Mouse (Mus musculus) limb, embryonic 11.5 days (tissue): ENCODE results near the gene Fstl3. TPM values are rescaled to one million over a fixed set of nuclear protein-coding genes. Genes with fewer than 3 reads are reported as not detected.
A peak's percentile ranks its signal among the peaks of the same experiment; 100 is the strongest.

Experiments used
- ATAC-seq: fragments of 200-750 bp; cut with Nextera tagmentation; 2 replicates; pipeline ENCODE4 v1.8.0; 2017; ENCODE audit warnings: low read depth; ENCODE audit not compliant: insufficient number of reproducible peaks, low FRiP score, low TSS enrichment
- DNase-seq: peaks from one replicate; pipeline ENCODE4 v3.0.0-alpha.2; 2015; ENCODE audit warnings: low spot score
- H3K27ac ChIP-seq: fragments of 300-500 bp; sonication (generic); replicated peaks from 2 replicates; pipeline ENCODE4 v1.5.1; 2014; ENCODE audit warnings: low read depth, mild to moderate bottlenecking, low read length
- H3K27me3 ChIP-seq: fragments of 300-500 bp; sonication (generic); 2 replicates; pipeline ENCODE4 v1.6.1; 2014; ENCODE audit warnings: mild to moderate bottlenecking, low read length, mixed read lengths; ENCODE audit not compliant: control insufficient read depth, insufficient read depth
- H3K36me3 ChIP-seq: fragments of 300-500 bp; sonication (generic); 2 replicates; pipeline ENCODE4 v1.6.1; 2014; ENCODE audit warnings: mild to moderate bottlenecking, low read length, moderate library complexity, mixed read lengths; ENCODE audit not compliant: control insufficient read depth, insufficient read depth
- H3K4me1 ChIP-seq: fragments of 300-500 bp; sonication (generic); 2 replicates; pipeline ENCODE4 v1.6.1; 2014; ENCODE audit warnings: low read length, mixed read lengths; ENCODE audit not compliant: control insufficient read depth, insufficient read depth
- H3K4me2 ChIP-seq: fragments of 300-500 bp; sonication (generic); 2 replicates; pipeline ENCODE4 v1.6.1; 2014; ENCODE audit warnings: low read depth, mild to moderate bottlenecking, moderate library complexity; ENCODE audit not compliant: severe bottlenecking
- H3K4me3 ChIP-seq: fragments of 300-500 bp; sonication (generic); 2 replicates; pipeline ENCODE4 v1.5.1; 2014; ENCODE audit warnings: low read depth, low read length
- H3K9ac ChIP-seq: fragments of 300-500 bp; sonication (generic); 2 replicates; pipeline ENCODE4 v1.6.1; 2014; ENCODE audit warnings: mild to moderate bottlenecking, low read length
- H3K9me3 ChIP-seq: fragments of 300-500 bp; sonication (generic); 2 replicates; pipeline ENCODE4 v1.6.1; 2016; ENCODE audit warnings: low read length; ENCODE audit not compliant: control insufficient read depth
- WGBS: fragments of 180-500 bp; shearing (Covaris S2); extraction: QIAGEN DNeasy Blood & Tissue Kit; methylation state at CpG from one replicate; pipeline ENCODE4 v1.1.7; 2014; 5-methylcytosine and 5-hydroxymethylcytosine counted together
- polyA plus RNA-seq: library from polyadenylated mRNA; unstranded; fragments of >200 nt; fragmentation: Nextera tagmentation; extraction: Ambion mirVana; gene quantifications from 2 replicates; pipeline ENCODE4 v1.2.1, GENCODE M21; 2014

Gene Fstl3
- polyA plus RNA-seq, 1 experiment from 2014 or later: 1.8 TPM

- peak overlapping the region; percentile 90 for H3K27ac ChIP-seq
- H3K9me3 ChIP-seq: no peaks in the 10 kb centered on the region
- peak overlapping the region; percentile 90 for H3K4me2 ChIP-seq
- H3K27me3 ChIP-seq: no peaks in the 10 kb centered on the region
- WGBS: 9% methylated on average over 16 of the region's 16 CpGs
- DNase-seq (no peak), ATAC-seq (no peak; the same call in 1 of the 2 replicates)
- H3K4me1 ChIP-seq: peaks cover 14% of the 10 kb centered on the region
- peak overlapping the region; percentile 95 for H3K9ac ChIP-seq
- peaks cover 18% of the 10 kb centered on the region for H3K36me3 ChIP-seq
- peak overlapping the region; percentile 87 for H3K4me3 ChIP-seq
Measured at GRCm38 (mm10) chr10:79766001-79766507, 11.0 kb upstream of the Fstl3 start.

- H3K4me1 ChIP-seq: peaks cover 14% of the 10 kb centered on the region
- peak; percentile 92 for ATAC-seq
- no peaks in the 10 kb centered on the region for H3K9me3 ChIP-seq
- H3K4me3 ChIP-seq: peak within 1 kb of the TSS; percentile 87
- H3K36me3 ChIP-seq: peaks cover 12% of the 10 kb centered on the region
- peak within 1 kb of the TSS; percentile 90 for H3K4me2 ChIP-seq
- no peaks in the 10 kb centered on the region for H3K27me3 ChIP-seq
- under 1% methylated on average over 101 of the region's 101 CpGs for WGBS
- peak; percentile 100 for DNase-seq
- peak within 1 kb of the TSS; percentile 95 for H3K9ac ChIP-seq
- peak within 1 kb of the TSS; percentile 90 for H3K27ac ChIP-seq
Measured at GRCm38 (mm10) chr10:79766508-79767325, 10.4 kb upstream of the Fstl3 start, which contains the start of gene Rnf126. Rnf126 (minus strand) TSS chr10:79766952.

GRCm38 (mm10) chr10:79767372-79768244 lies 9.5 kb upstream of the Fstl3 start:
- Histone ChIP-seq H3K4me3 (peak overlapping the region; percentile 87), H3K9me3 (no peaks in the 10 kb centered on the region; the same call in 1 of the 2 replicates), H3K9ac (0 out of 2 replicates have a peak overlapping the region, but pooled peaks have one; percentile 13), H3K4me2 (peak overlapping the region; percentile 90), H3K4me1 (peaks cover 14% of the 10 kb centered on the region), H3K27me3 (no peaks in the 10 kb centered on the region), H3K36me3 (peaks cover 3% of the 10 kb centered on the region), H3K27ac (peak overlapping the region; percentile 90)
- 12% methylated on average over 40 of the region's 40 CpGs for WGBS
- peak; percentile 82 for ATAC-seq
- DNase-seq: peak; percentile 92

DNA sequence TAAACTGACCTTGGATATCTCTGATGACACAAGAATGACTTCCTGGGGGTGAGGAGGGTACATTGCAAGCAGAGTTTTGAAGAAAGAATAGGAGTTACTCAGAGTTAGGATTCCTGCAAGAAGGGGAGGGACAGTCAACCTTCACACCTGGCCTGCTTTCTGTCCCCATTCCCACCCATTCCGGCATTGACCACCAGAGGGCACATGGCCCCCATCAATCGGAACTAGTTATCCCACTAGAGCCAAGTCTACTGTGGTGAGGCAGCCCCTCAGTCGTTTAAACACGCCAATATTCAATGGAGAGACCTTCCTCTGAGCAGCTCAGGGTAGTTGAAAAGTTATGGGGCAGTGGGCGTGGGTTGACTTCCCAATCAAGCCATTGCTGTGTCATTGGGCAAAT lies 8.7 kb upstream of the Fstl3 start:
- Histone ChIP-seq H3K9me3 (no peaks in the 10 kb centered on the region; the same call in 1 of the 2 replicates), H3K27ac (no peak overlapping the region), H3K4me1 (peaks cover 14% of the 10 kb centered on the region), H3K4me2 (no peak overlapping the region), H3K4me3 (no peak overlapping the region), H3K36me3 (peaks cover 2% of the 10 kb centered on the region; the same call in 1 of the 2 replicates), H3K27me3 (no peaks in the 10 kb centered on the region), H3K9ac (no peak overlapping the region)
- DNase-seq (peak; percentile 91), ATAC-seq (no peak)
- WGBS: 2% methylated on average over 5 of the region's 5 CpGs

DNA sequence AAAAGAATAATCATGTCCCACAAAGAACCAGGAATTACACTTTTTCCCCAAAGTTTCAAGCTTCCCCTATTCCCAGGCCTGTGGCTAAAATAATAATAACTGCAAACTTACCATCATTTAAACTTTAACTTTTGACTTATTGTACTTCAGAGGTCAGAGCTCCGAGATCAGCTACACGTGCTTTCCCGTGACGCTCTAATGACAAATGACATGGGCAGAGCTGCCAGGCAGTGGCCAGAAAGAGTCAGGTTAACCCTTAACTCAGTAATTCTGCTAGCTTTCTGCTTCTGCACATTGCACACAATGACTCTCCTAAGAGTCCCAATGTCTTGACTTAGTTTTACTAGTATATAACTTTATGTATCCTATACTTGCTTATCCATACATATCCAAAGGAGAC lies 7.7 kb upstream of the Fstl3 start:
- H3K27ac ChIP-seq: no peak overlapping the region
- ATAC-seq (no peak), DNase-seq (no peak)
- no peaks in the 10 kb centered on the region for H3K36me3 ChIP-seq
- no peak overlapping the region for H3K9ac ChIP-seq
- H3K27me3 ChIP-seq: no peaks in the 10 kb centered on the region
- WGBS: 34% methylated on average over 4 of the region's 4 CpGs
- H3K4me2 ChIP-seq: no peak overlapping the region
- no peak overlapping the region for H3K4me3 ChIP-seq
- peaks cover 14% of the 10 kb centered on the region for H3K4me1 ChIP-seq
- no peaks in the 10 kb centered on the region; the same call in 1 of the 2 replicates for H3K9me3 ChIP-seq

DNA sequence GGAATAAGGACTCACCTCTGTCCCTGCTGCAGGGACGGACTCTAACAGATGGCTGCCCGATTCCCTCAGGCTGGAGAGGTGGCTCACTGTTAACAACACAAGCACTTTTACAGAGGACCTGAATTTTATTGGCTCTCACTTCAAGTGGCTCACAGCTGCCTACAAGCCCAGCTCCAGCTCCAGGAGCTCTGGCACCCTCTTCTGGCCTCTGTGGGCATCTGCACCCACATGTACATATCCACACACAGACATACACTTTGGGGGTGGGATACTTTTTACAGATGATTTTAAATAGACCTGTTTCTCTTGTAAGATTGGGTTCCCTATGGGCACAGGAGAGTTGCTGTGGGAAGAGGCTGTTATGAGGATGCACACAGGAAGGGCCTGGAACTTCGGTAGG lies 4.8 kb upstream of the Fstl3 start:
- Histone ChIP-seq H3K36me3 (no peaks in the 10 kb centered on the region), H3K27ac (no peak overlapping the region), H3K4me2 (no peak overlapping the region), H3K9ac (no peak overlapping the region), H3K27me3 (no peaks in the 10 kb centered on the region; the same call in 1 of the 2 replicates), H3K4me1 (0 out of 2 replicates have a peak, but pooled peaks cover 3% of the 10 kb centered on the region), H3K9me3 (no peaks in the 10 kb centered on the region; the same call in 1 of the 2 replicates), H3K4me3 (no peak overlapping the region)
- no peak for DNase-seq
- no peak for ATAC-seq
- 82% methylated on average over 3 of the region's 3 CpGs for WGBS

- Histone ChIP-seq H3K27me3 (peaks cover 8% of the 10 kb centered on the region), H3K9ac (no peak overlapping the region), H3K27ac (no peak overlapping the region), H3K9me3 (no peaks in the 10 kb centered on the region; the same call in 1 of the 2 replicates), H3K36me3 (no peaks in the 10 kb centered on the region), H3K4me1 (0 out of 2 replicates have a peak, but pooled peaks cover 4% of the 10 kb centered on the region), H3K4me2 (no peak overlapping the region), H3K4me3 (no peak overlapping the region)
- no peak for ATAC-seq
- WGBS: 93% methylated on average over 2 of the region's 2 CpGs
- no peak for DNase-seq
Measured at GRCm38 (mm10) chr10:79773208-79773607, 3.9 kb upstream of the Fstl3 start.
